Mouse (Mus musculus) kidney, embryonic 16.5 days (tissue): ENCODE results near the gene Sp140. TPM values are rescaled to one million over a fixed set of nuclear protein-coding genes. Genes with fewer than 3 reads are reported as not detected.
"Not testable (repeated sequence)": the region's sequence is repeated elsewhere in the genome, so short reads cannot be mapped to it uniquely, and the experiment has no call there.

Source experiments
- ATAC-seq: fragments of 200-750 bp; cut with Nextera tagmentation; 2 replicates; pipeline ENCODE4 v1.8.0; 2017; ENCODE audit warnings: moderate TSS enrichment; ENCODE audit not compliant: low FRiP score, low TSS enrichment
- H3K27ac ChIP-seq: fragments of 300-500 bp; sonication (generic); 2 replicates; pipeline ENCODE4 v1.5.1; 2014; ENCODE audit warnings: low read length
- H3K27me3 ChIP-seq: fragments of 300-500 bp; sonication (generic); 2 replicates; pipeline ENCODE4 v1.6.1; 2014; ENCODE audit warnings: low read length, control low read depth, mixed read lengths; ENCODE audit not compliant: insufficient read depth
- H3K36me3 ChIP-seq: fragments of 300-500 bp; sonication (generic); 2 replicates; pipeline ENCODE4 v1.6.1; 2014; ENCODE audit warnings: low read length, control low read depth, mixed read lengths; ENCODE audit not compliant: insufficient read depth
- H3K4me1 ChIP-seq: fragments of 300-500 bp; sonication (generic); 2 replicates; pipeline ENCODE4 v1.6.1; 2014; ENCODE audit warnings: low read length, control low read depth, mixed read lengths; ENCODE audit not compliant: insufficient read depth
- H3K4me2 ChIP-seq: fragments of 300-500 bp; sonication (generic); replicated peaks from 2 replicates; pipeline ENCODE4 v1.6.1; 2014; ENCODE audit warnings: low read depth, low read length
- H3K4me3 ChIP-seq: fragments of 300-500 bp; sonication (generic); 2 replicates; pipeline ENCODE4 v1.5.1; 2014; ENCODE audit warnings: mild to moderate bottlenecking, low read length
- H3K9ac ChIP-seq: fragments of 300-500 bp; sonication (generic); replicated peaks from 2 replicates; pipeline ENCODE4 v1.6.1; 2014; ENCODE audit warnings: low read length
- H3K9me3 ChIP-seq: fragments of 300-500 bp; sonication (generic); 2 replicates; pipeline ENCODE4 v1.6.1; 2016; ENCODE audit warnings: low read length, control low read depth
- WGBS: fragments of 180-500 bp; shearing (Covaris S2); extraction: QIAGEN DNeasy Blood & Tissue Kit; methylation state at CpG from one replicate; pipeline ENCODE4 v1.1.7; 2014; 5-methylcytosine and 5-hydroxymethylcytosine counted together
- polyA plus RNA-seq: library from polyadenylated mRNA; unstranded; fragments of >200 nt; fragmentation: Nextera tagmentation; extraction: Ambion mirVana; gene quantifications from 2 replicates; pipeline ENCODE4 v1.2.1, GENCODE M21; 2015

Sp140 gene
- polyA plus RNA-seq, 1 experiment from 2014 or later = 1.3 TPM

- H3K4me3 ChIP-seq, ATAC-seq, H3K27ac ChIP-seq, H3K9ac ChIP-seq, H3K27me3 ChIP-seq, H3K4me1 ChIP-seq, H3K9me3 ChIP-seq, H3K4me2 ChIP-seq, H3K36me3 ChIP-seq: not testable (repeated sequence)
- WGBS = 88% methylated on average over 8 of the region's 8 CpGs
These were observed 7.7 kb upstream of the Sp140 start for GRCm38 (mm10) chr1:85592526-85592925.

DNA sequence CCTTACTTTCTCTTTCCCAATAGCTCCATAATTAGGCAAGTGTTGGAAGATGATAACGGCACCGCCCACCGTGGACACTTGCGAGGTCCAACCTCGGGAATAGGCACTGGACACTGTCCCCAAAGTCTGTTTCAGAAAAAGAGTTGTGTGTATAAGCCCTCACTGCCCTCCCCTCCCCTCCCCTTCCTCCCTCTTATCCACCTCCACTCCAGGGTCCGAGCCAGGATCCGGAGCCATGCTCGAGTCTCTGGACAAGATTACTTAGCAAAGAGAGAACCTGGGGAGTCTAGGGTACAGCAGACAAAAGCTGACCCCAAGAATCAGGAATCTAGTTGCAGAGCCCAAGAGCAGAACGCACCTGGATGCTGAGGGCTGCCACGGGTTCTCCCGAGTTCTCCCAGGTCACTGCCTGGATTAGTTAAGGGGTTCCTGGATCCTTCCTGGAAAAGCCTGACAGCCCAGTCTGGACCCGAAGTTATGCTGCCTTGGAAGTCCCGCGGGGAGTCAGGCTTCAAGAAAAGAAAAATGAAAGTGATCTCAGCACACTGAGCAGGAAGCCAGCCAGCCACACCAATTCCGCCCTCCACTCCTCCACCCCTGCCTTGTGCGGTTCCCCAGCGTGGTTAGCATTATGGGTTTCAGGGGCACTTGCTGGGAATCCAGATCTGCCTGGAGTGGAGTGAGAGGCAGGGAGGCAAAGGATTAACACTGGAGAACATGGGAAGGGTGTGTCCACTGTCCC lies 1.7 kb upstream of the Sp140 start, which contains the start of gene Sp110:
TSS of gene Sp110 (minus strand) at position 547 of the 742 bp plus-strand sequence.
- not testable (repeated sequence) for H3K4me2 ChIP-seq, H3K27me3 ChIP-seq, H3K9me3 ChIP-seq, H3K27ac ChIP-seq, H3K4me1 ChIP-seq, H3K9ac ChIP-seq, H3K36me3 ChIP-seq, H3K4me3 ChIP-seq, ATAC-seq
- 73% methylated on average over 16 of the region's 17 CpGs for WGBS

- not testable (repeated sequence) for H3K4me1 ChIP-seq, H3K9ac ChIP-seq, H3K9me3 ChIP-seq, H3K27me3 ChIP-seq, H3K4me2 ChIP-seq, ATAC-seq, H3K27ac ChIP-seq, H3K4me3 ChIP-seq, H3K36me3 ChIP-seq
- 65% methylated on average over 4 of the region's 4 CpGs for WGBS
These were observed 616 bp downstream of the Sp140 start for GRCm38 (mm10) chr1:85600794-85601193.

DNA sequence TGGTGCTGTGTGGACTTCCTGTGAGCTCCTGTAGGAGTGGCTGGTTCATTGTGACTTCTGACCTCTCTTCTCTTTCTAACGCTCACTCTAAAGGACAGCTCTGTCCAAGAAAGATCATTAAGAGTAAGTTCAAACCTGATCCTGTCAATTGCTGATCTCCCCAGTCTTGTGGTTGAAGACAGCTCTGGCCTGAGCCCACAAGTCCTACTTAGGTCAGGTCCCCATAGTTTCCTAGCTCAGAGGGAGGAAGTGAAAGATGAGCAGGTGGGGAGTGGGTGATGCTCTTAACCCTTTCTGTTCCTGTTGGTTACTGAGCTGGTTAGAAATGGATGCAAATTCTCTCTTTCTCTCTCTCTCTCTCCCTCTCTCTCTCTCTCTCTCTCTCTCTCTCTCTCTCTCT lies 4.2 kb downstream of the Sp140 start:
- ATAC-seq, H3K4me2 ChIP-seq, H3K4me3 ChIP-seq, H3K27me3 ChIP-seq, H3K9me3 ChIP-seq, H3K36me3 ChIP-seq, H3K27ac ChIP-seq, H3K4me1 ChIP-seq, H3K9ac ChIP-seq: not testable (repeated sequence)
- no CpG with 5 or more reads among the region's 1 CpGs for WGBS

- not testable (repeated sequence) for ATAC-seq, H3K4me3 ChIP-seq, H3K27me3 ChIP-seq, H3K4me2 ChIP-seq, H3K9ac ChIP-seq, H3K4me1 ChIP-seq, H3K36me3 ChIP-seq, H3K9me3 ChIP-seq, H3K27ac ChIP-seq
- 90% methylated on average over 3 of the region's 4 CpGs for WGBS
These were observed 8.2 kb downstream of the Sp140 start for GRCm38 (mm10) chr1:85608361-85608760.

DNA sequence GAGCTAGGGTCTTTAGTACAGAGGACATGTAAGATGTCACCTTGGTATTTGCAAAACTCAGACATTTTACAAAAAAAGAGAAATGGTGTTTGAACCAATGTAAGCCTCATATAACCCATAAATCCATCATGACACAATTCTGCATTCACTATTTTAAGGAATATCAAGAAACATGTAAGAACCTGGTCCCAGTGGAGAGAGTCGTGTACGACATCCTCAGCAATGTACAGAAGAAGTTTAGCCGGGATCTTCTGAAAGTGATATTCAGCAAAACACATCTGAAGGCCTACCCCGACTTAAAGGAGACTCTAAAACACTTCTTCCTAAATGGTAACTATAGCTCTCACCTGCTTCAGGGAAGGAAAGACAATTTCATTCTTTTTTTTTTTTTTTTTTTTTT lies 10.4 kb downstream of the Sp140 start:
- ATAC-seq, H3K36me3 ChIP-seq, H3K27ac ChIP-seq, H3K4me3 ChIP-seq, H3K9me3 ChIP-seq, H3K4me2 ChIP-seq, H3K4me1 ChIP-seq, H3K27me3 ChIP-seq, H3K9ac ChIP-seq: not testable (repeated sequence)
- no CpG with 5 or more reads among the region's 4 CpGs for WGBS

DNA sequence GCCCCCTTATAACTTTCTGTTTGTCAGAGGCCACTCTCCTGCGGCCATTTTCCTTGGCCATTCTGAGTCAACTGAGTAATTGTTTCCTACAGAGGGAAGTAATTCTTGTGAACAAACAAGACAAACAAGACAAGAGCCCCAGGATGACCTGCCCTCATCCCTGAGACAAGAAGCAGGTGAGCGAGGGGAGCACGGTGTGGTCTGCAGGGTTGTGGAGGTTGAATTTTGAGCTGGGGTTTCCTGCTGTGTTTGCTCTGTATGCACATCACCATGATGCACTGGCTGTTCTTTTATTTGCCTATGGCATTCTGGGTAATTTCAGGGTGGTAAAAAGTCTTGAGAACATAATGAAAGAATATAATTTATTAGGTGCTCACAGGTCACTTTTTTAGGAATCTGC lies 14.9 kb downstream of the Sp140 start:
- H3K9ac ChIP-seq, H3K27me3 ChIP-seq, H3K4me2 ChIP-seq, H3K4me1 ChIP-seq, H3K27ac ChIP-seq, H3K4me3 ChIP-seq, ATAC-seq, H3K36me3 ChIP-seq, H3K9me3 ChIP-seq: not testable (repeated sequence)
- WGBS = 94% methylated on average over 3 of the region's 3 CpGs

GRCm38 (mm10) chr1:85615819-85616218 lies 15.6 kb downstream of the Sp140 start:
- not testable (repeated sequence) for ATAC-seq, H3K4me3 ChIP-seq, H3K9ac ChIP-seq, H3K36me3 ChIP-seq, H3K27ac ChIP-seq, H3K4me1 ChIP-seq, H3K9me3 ChIP-seq, H3K4me2 ChIP-seq, H3K27me3 ChIP-seq
- WGBS = 61% methylated on average over 3 of the region's 3 CpGs

DNA sequence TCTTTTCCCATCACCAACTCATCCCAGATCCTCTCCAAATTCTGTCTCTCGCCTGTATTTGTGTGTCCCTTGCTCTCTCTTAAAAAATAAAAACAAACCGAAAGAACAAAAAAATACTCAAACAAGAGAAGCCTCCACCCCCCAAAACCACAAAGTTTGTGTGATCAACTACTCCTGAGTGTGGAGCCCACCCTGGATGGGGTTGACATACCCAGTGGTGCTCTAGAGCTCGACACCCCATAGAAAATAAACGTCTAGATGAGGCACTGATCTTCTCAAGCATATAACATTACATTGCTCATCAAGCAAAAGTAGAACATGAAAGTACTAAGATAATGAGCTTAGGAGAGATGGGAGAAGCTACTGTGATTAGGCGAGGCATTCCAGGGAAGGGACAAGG lies 17.0 kb downstream of the Sp140 start:
- not testable (repeated sequence) for ATAC-seq, H3K9ac ChIP-seq, H3K27ac ChIP-seq, H3K4me2 ChIP-seq, H3K27me3 ChIP-seq, H3K9me3 ChIP-seq, H3K36me3 ChIP-seq, H3K4me3 ChIP-seq, H3K4me1 ChIP-seq
- WGBS = 63% methylated on average over 4 of the region's 5 CpGs

DNA sequence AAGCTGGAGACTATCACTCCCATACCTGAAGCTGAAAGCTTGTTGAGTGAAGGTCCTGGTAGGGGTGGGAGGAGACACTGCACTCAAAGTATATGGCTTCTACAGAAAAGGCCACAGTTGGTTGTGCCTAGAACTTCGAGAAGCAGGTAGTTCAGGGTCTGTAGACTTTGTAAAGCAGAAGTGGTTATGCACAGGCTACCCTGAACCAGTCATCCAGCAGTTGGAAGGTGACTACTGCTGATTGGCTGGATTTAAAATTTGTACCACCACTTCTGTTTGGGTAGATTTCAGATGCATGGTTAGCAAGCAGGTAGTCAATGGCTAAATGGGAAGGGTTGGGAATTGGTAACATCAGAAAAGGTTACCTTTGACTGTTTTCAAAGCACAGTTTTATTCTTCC lies 18.5 kb downstream of the Sp140 start:
- not testable (repeated sequence) for H3K9ac ChIP-seq, H3K4me2 ChIP-seq, H3K9me3 ChIP-seq, H3K4me1 ChIP-seq, H3K27ac ChIP-seq, H3K4me3 ChIP-seq, ATAC-seq, H3K27me3 ChIP-seq, H3K36me3 ChIP-seq
- 67% methylated on average over 1 of the region's 1 CpGs for WGBS
